Mouse (Mus musculus) testis, adult 2 months (tissue): ENCODE data around the gene Plk2. TPM values are rescaled to one million over a fixed set of nuclear protein-coding genes. Genes with fewer than 3 reads are reported as not detected.
"Not testable (repeated sequence)": the region's sequence is repeated elsewhere in the genome, so short reads cannot be mapped to it uniquely, and the experiment has no call there.

Experiments used
- H3K27ac ChIP-seq: fragments of 200-500 bp; 2 replicates; pipeline ENCODE4 v1.5.1; 2012; ENCODE audit warnings: low read depth, low read length; ENCODE audit not compliant: control insufficient read depth, insufficient read depth
- H3K27me3 ChIP-seq: fragments of 200-500 bp; 2 replicates; pipeline ENCODE4 v1.6.1; 2012; ENCODE audit warnings: mild to moderate bottlenecking, low read length, moderate library complexity; ENCODE audit not compliant: control insufficient read depth, insufficient read depth
- H3K36me3 ChIP-seq: fragments of 200-500 bp; 2 replicates; pipeline ENCODE4 v1.6.1; 2012; ENCODE audit warnings: mild to moderate bottlenecking, low read length; ENCODE audit not compliant: control insufficient read depth, insufficient read depth
- H3K4me1 ChIP-seq: fragments of 200-500 bp; 2 replicates; pipeline ENCODE4 v1.6.1; 2012; ENCODE audit warnings: low read length; ENCODE audit not compliant: control insufficient read depth, insufficient read depth
- H3K4me3 ChIP-seq: fragments of 200-500 bp; 2 replicates; pipeline ENCODE4 v1.5.1; 2012; ENCODE audit warnings: low read depth, mild to moderate bottlenecking, low read length, moderate library complexity, mixed read lengths; ENCODE audit not compliant: control insufficient read depth
- CTCF ChIP-seq: fragments of 200-500 bp; IDR thresholded peaks from 2 replicates; pipeline ENCODE4 v1.5.1; 2012; ENCODE audit warnings: low read depth, mild to moderate bottlenecking, inconsistent platforms, low read length, moderate library complexity; ENCODE audit not compliant: control insufficient read depth, insufficient read depth, insufficient replicate concordance
- POLR2A ChIP-seq: fragments of 200-500 bp; IDR thresholded peaks from 2 replicates; pipeline ENCODE4 v1.6.1; 2012; ENCODE audit warnings: low read depth, mild to moderate bottlenecking, inconsistent platforms, low read length, moderate library complexity; ENCODE audit not compliant: control insufficient read depth
- polyA plus RNA-seq: library from polyadenylated mRNA; depleted of rRNA; stranded (reverse); fragments of >200 nt; gene quantifications from 2 replicates; pipeline ENCODE4 v1.2.3, GENCODE M21; 2012

Gene Plk2
- polyA plus RNA-seq, 1 experiment = 4.1 TPM

DNA sequence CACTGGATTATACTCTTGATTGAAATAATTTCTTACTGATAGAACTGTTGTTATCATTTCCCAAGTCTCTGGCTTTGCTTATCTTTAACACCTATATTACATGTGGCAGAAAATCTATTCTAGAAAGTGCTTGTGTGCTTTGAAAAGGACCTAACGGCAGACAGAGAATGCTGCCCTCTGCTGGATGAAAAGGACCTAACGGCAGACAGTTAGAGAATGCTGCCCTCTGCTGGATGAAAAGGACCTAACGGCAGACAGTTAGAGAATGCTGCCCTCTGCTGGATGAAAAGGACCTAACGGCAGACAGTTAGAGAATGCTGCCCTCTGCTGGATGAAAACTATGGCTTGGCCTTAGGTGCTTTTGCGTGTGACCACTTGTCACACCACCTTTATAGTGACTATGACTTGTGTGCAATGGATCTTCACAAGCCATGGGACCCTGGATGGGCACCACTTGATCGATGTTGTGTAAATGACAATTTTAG is 26.2 kb upstream of the Plk2 start:
- not testable (repeated sequence) for H3K27me3 ChIP-seq, H3K4me1 ChIP-seq, H3K36me3 ChIP-seq
- Histone ChIP-seq H3K4me3 (peak overlapping the region; percentile 2; the same call in 1 of the 2 replicates), H3K27ac (peak overlapping the region; percentile 88)
- TF ChIP-seq CTCF = peak; percentile 85

GRCm38 (mm10) chr13:110369673-110370072 is 25.2 kb upstream of the Plk2 start:
- H3K4me3 ChIP-seq = no peak overlapping the region
- peaks cover 2% of the 10 kb centered on the region for H3K4me1 ChIP-seq
- no peak for TF ChIP-seq CTCF
- no peak for TF ChIP-seq POLR2A
- H3K27me3 ChIP-seq = no peaks in the 10 kb centered on the region
- no peaks in the 10 kb centered on the region for H3K36me3 ChIP-seq
- H3K27ac ChIP-seq = peak overlapping the region; percentile 75

DNA sequence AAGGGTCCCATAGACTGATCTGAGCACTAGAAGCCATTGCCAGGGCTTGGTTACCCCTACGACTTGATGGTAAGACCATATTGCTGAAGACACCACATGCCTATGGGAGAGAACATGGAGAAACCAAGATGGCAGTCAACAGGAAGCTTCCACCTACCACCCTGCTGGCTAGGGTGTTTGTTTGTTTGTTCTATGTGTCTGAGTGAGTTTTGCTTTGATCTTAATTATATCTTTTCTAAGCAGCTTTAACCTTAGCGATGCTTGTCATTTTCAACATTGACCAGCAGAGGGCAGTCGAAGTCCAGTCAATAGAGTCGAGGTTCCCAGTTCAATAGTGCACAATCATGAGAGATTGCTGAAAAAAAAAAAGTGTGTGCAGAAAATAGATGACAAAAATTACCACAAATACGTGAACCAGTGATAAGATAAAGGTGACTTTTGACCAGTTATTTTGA is 12.4 kb upstream of the Plk2 start:
- TF ChIP-seq CTCF = no peak
- no peak for TF ChIP-seq POLR2A
- Histone ChIP-seq H3K27ac (no peak overlapping the region), H3K4me3 (no peak overlapping the region), H3K36me3 (no peaks in the 10 kb centered on the region), H3K27me3 (no peaks in the 10 kb centered on the region), H3K4me1 (no peaks in the 10 kb centered on the region; the same call in 1 of the 2 replicates)

GRCm38 (mm10) chr13:110384514-110384913 is 10.3 kb upstream of the Plk2 start:
- H3K27ac ChIP-seq = no peak overlapping the region
- H3K4me1 ChIP-seq = no peaks in the 10 kb centered on the region; the same call in 1 of the 2 replicates
- TF ChIP-seq POLR2A (no peak), CTCF (no peak)
- H3K4me3 ChIP-seq = no peak overlapping the region
- H3K36me3 ChIP-seq = no peaks in the 10 kb centered on the region
- H3K27me3 ChIP-seq = no peaks in the 10 kb centered on the region

DNA sequence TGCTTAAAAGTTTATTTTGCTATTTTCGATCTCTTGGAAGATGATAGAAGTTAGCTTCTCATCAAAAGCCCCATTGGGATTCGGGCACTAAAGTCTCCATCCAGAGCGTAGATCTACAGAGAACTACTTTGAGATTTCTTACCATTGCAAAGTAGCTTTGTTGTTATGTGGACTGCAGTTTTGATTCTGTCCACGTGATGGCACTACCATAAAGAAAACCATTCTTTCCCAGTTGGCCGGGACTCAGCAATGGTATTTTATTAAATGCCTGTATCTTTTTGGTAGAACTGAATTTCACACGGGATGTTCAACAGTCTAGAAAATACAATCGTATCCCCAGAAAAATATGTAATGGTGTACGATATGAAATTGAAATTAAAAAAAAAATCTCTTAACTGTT is 2.6 kb upstream of the Plk2 start:
- H3K36me3 ChIP-seq = no peaks in the 10 kb centered on the region
- TF ChIP-seq POLR2A (no peak), CTCF (no peak)
- H3K27me3 ChIP-seq = no peaks in the 10 kb centered on the region
- no peak overlapping the region for H3K4me3 ChIP-seq
- no peak overlapping the region for H3K27ac ChIP-seq
- peaks cover 3% of the 10 kb centered on the region for H3K4me1 ChIP-seq

- TF ChIP-seq POLR2A = no peak
- no peak for TF ChIP-seq CTCF
- H3K27ac ChIP-seq = no peak overlapping the region
- H3K27me3 ChIP-seq = no peaks in the 10 kb centered on the region
- peak overlapping the region; percentile 13; the same call in 1 of the 2 replicates for H3K4me3 ChIP-seq
- H3K4me1 ChIP-seq = peaks cover 3% of the 10 kb centered on the region
- H3K36me3 ChIP-seq = no peaks in the 10 kb centered on the region
These were observed 2.2 kb upstream of the Plk2 start for GRCm38 (mm10) chr13:110392631-110393030.

DNA sequence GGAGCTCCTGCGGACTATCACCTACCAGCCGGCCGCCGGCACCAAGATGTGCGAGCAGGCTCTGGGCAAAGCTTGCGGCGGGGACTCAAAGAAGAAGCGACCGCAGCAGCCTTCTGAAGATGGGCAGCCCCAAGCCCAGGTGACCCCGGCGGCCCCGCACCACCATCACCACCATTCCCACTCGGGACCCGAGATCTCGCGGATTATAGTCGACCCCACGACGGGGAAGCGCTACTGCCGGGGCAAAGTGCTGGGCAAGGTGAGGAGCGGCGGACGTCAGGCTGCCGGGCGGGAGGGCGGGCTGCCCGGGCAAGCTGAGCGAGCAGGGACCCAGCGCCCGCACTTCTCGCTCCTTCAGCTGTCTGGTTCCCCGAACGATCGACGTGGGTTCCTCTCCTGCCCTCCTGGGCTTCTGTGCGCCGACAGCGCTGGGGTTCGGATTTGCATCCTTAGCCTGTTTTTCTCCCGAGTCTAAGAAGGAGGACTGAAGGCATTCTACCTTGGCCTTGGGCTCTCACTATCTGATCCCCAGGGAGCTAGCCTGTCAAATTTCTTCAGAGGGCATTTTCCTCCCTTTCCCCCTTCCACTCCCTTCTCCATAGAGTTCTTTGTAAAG is 441 bp downstream of the Plk2 start:
- Histone ChIP-seq H3K4me3 (peak overlapping the region; percentile 89), H3K27me3 (no peaks in the 10 kb centered on the region), H3K4me1 (peaks cover 6% of the 10 kb centered on the region), H3K36me3 (no peaks in the 10 kb centered on the region), H3K27ac (peak overlapping the region; percentile 56)
- TF ChIP-seq CTCF (no peak), POLR2A (no peak)
